Mouse (Mus musculus): ENCODE data around the gene Kynu. TPM values are rescaled to one million over a fixed set of nuclear protein-coding genes. Genes with fewer than 3 reads are reported as not detected.

The Kynu gene
- polyA plus RNA-seq (2015; fragmentation: Nextera tagmentation; extraction: Ambion mirVana), result 0.28 and 0.47 TPM in 2 replicates

DNA sequence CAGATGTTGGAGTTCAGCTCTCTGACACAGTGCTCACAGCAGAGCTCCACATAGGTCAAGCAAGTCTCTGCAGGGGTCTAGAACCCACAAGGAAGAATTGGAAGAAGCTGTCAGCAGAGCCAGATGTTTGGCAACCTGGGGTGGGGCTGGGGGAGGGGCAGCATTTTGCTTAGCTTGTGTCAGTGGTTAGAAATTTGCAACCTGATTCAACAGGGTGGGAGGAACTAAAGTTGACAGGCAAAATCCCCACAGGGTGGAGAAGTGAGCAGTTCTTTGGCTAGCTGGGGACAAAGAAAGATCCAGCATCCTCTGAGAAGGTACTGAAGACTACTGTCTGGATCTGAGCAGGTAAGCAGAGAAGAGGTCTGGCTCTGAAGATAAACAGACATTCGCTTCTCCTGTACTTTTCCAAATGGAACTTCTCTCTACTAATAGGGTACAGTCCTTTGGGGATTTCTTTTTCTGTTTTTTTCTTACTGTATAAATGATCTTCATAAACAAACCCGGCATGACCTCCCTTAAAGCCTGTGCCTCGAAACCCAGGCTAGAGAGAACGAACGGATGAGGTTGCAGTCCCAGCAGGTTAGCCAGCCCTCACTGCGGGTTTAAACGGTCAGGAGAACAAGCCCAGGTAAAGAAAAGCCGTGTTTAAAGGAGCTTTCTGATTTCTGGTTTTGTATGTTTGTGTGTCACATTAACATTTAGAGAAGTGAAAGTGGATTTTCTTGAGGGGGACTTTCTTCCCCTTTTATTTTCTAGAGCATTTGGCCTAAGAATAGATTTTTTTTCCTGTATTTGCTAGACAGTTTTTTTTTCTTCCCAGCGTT, at the start of gene Kynu:
Gene Kynu, plus strand, starts transcription at position 268 of the 827 bp plus-strand sequence.
- Histone ChIP-seq H3K4me3 (no peak within 1 kb of the TSS), H3K9me3 (no peaks in the 10 kb centered on the region), H3K27me3 (no peaks in the 10 kb centered on the region), H3K4me1 (replicated peaks) (no peaks in the 10 kb centered on the region), H3K36me3 (no peaks in the 10 kb centered on the region), H3K27ac (replicated peaks) (no peak within 1 kb of the TSS), H3K4me2 (no peak within 1 kb of the TSS), H3K9ac (no peak within 1 kb of the TSS)
- 43% methylated on average over 9 of the region's 9 CpGs for WGBS
- no peak for ATAC-seq (ENCODE audit: low read depth)

DNA sequence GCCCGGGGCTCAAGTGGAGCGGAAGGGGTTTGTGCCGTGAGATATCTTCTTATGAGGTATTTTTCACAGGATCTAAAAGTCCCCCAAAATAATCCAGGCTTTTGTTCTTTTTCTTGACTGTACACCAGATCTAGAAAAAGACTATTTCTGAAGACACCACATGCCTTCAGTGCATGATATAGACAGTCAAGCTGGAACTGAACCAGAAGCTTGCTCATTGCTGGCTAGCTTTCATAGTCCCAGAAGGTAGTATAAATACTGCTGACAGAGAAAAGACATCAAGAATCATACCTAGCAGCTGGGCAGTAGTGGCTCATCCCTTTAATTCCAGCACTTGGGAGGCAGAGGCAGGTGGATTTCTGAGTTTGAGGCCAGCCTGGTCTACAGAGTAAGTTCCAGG, 48.9 kb upstream of the Kynu start:
- H3K36me3 ChIP-seq, result no peaks in the 10 kb centered on the region
- H3K9me3 ChIP-seq, result no peaks in the 10 kb centered on the region
- H3K27me3 ChIP-seq, result no peaks in the 10 kb centered on the region
- H3K27ac ChIP-seq (replicated peaks), result no peak overlapping the region
- H3K9ac ChIP-seq, result no peak overlapping the region
- H3K4me2 ChIP-seq, result no peak overlapping the region
- ATAC-seq (ENCODE audit: low read depth), result no peak
- no peaks in the 10 kb centered on the region for H3K4me1 ChIP-seq (replicated peaks)
- no peak overlapping the region for H3K4me3 ChIP-seq
- WGBS, result 97% methylated on average over 3 of the region's 3 CpGs

DNA sequence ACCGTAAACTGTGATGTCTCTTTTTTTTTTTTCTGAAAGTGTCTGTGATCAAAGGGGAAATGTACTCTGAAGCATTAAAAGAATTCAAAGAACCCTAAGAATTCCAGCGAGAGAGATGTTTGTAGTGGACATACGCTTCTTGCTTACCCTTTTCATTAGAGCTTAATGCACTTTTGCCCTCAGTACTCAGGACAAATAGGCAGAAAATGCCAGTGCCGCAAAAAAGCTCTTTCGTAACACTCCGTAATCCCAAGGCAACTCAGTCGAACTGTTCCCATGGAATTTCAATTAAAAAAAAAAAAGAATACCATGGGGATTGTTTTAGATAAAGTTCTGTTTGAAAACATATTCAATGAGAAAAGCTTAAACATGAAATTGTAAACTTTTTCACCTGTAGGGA, 41.3 kb upstream of the Kynu start:
- H3K9me3 ChIP-seq, result 0 out of 2 replicates have a peak, but pooled peaks cover 3% of the 10 kb centered on the region
- no peak overlapping the region for H3K9ac ChIP-seq
- no peaks in the 10 kb centered on the region for H3K36me3 ChIP-seq
- no peaks in the 10 kb centered on the region for H3K4me1 ChIP-seq (replicated peaks)
- no peaks in the 10 kb centered on the region for H3K27me3 ChIP-seq
- no peak for ATAC-seq (ENCODE audit: low read depth)
- WGBS, result 23% methylated on average over 7 of the region's 7 CpGs
- H3K27ac ChIP-seq (replicated peaks), result no peak overlapping the region
- H3K4me2 ChIP-seq, result no peak overlapping the region
- no peak overlapping the region for H3K4me3 ChIP-seq

DNA sequence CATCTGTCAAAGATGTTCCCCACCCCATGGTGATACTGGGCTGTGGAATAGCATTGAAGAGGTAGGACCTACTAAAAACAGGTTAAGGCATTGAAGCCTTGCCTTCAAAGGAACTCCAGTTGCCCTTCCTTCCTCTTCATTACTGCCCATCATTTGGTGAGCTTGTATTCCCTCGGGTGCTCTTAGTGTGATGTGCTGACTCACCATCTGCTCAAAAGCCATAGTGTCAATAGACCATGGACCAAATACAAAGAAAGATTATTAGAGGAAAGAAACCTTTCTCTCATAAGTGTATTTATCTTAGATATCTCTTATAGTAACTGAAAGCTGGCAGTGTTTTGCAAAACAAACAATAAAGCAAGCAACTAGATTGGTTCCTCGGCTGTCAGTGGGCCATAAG, 20.7 kb upstream of the Kynu start:
- Histone ChIP-seq H3K27me3 (no peaks in the 10 kb centered on the region), H3K9ac (no peak overlapping the region), H3K4me2 (no peak overlapping the region), H3K4me3 (no peak overlapping the region), H3K9me3 (no peaks in the 10 kb centered on the region), H3K36me3 (no peaks in the 10 kb centered on the region), H3K4me1 (replicated peaks) (no peaks in the 10 kb centered on the region), H3K27ac (replicated peaks) (no peak overlapping the region)
- 85% methylated on average over 2 of the region's 2 CpGs for WGBS
- ATAC-seq (ENCODE audit: low read depth), result no peak

DNA sequence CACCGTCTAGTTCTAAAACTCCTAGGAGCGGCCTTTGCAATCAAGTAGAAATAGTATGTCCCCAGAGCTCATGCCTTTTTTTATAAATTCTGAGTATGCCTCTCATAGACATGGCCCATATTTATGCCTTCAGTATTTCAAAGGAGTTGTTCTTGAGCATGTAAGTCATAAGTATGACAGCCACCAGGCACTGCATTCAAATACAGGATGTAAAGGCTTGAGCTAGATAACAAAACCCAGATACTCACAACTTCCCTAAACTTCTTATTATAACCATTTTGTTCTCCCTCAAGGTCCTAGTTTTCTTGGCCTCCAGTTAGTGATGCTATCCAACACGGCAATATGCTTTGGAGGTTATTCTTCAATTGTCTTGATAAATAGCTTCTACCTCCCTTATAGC, 12.5 kb upstream of the Kynu start:
- 91% methylated on average over 3 of the region's 3 CpGs for WGBS
- H3K9me3 ChIP-seq, result no peaks in the 10 kb centered on the region
- no peaks in the 10 kb centered on the region for H3K27me3 ChIP-seq
- no peaks in the 10 kb centered on the region for H3K36me3 ChIP-seq
- H3K27ac ChIP-seq (replicated peaks), result no peak overlapping the region
- no peak for ATAC-seq (ENCODE audit: low read depth)
- no peak overlapping the region for H3K4me3 ChIP-seq
- H3K4me1 ChIP-seq (replicated peaks), result no peaks in the 10 kb centered on the region
- H3K9ac ChIP-seq, result no peak overlapping the region
- no peak overlapping the region for H3K4me2 ChIP-seq

DNA sequence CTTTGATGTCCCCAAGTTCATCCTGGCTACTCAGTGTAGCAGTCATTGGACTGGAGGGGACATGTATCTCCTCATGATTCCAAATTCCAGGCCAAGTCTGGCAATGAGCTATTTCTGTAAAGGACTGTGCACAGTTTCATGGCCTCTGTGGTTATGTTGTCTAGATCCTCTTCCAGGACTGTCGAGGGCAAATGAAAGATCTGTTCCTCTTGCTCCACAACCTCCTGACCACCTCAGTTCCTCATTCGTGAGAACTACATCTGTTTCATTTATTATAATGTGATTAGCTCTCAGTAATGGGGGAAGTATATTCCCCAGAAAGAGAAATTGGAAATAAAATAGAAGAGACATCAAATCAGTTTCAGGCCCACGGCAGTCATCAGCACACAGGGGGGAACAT, 9.5 kb upstream of the Kynu start:
- Histone ChIP-seq H3K4me2 (no peak overlapping the region), H3K4me3 (no peak overlapping the region), H3K9me3 (no peaks in the 10 kb centered on the region), H3K27ac (replicated peaks) (no peak overlapping the region), H3K36me3 (no peaks in the 10 kb centered on the region), H3K4me1 (replicated peaks) (no peaks in the 10 kb centered on the region), H3K27me3 (no peaks in the 10 kb centered on the region), H3K9ac (no peak overlapping the region)
- WGBS, result 87% methylated on average over 3 of the region's 3 CpGs
- no peak for ATAC-seq (ENCODE audit: low read depth)

DNA sequence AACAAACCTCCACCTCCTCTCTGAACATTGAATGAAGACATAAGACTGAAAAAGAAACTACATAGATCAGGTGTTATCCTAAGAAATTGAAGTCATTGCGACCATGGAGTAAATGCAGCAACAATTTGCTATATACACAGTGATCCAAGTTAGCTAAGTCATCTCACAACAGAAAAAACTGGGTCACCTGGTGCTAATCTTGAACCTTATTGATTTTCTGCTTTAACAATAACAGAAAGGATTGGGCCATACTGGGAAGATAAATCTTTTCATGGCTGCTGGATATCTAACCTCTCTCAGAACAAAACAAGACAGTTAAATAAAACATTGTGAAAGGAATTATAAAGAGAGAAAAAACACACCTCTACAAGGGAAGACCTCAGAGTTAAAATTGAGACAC, 8.7 kb upstream of the Kynu start:
- no peak for ATAC-seq (ENCODE audit: low read depth)
- Histone ChIP-seq H3K4me2 (no peak overlapping the region), H3K9me3 (no peaks in the 10 kb centered on the region), H3K9ac (no peak overlapping the region), H3K36me3 (no peaks in the 10 kb centered on the region), H3K4me1 (replicated peaks) (no peaks in the 10 kb centered on the region), H3K27me3 (no peaks in the 10 kb centered on the region), H3K4me3 (no peak overlapping the region), H3K27ac (replicated peaks) (no peak overlapping the region)
- WGBS, result 87% methylated on average over 1 of the region's 1 CpGs

DNA sequence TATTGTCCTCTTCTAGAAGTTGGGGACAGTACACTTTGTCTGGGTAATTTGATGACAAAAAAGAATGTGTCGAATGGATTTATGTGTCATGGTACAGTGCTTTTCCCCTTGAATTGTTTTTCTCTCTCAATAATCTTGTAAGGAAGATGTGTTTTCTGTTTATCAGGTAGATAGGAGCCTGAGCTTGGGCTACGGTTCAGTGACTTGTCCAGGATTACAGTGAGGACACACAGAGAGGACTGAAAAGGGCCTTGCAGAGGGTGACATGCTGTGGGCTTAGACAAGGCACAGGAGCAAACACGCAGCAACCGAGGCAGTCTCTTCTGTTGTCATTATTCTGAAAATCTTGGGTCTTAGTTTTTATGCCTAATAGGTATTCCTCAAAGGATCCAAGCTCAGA, 913 bp upstream of the Kynu start:
- no peaks in the 10 kb centered on the region for H3K4me1 ChIP-seq (replicated peaks)
- no peak overlapping the region for H3K9ac ChIP-seq
- H3K36me3 ChIP-seq, result no peaks in the 10 kb centered on the region
- no peaks in the 10 kb centered on the region for H3K9me3 ChIP-seq
- ATAC-seq (ENCODE audit: low read depth), result no peak
- H3K27me3 ChIP-seq, result no peaks in the 10 kb centered on the region
- no peak overlapping the region for H3K27ac ChIP-seq (replicated peaks)
- no peak overlapping the region for H3K4me3 ChIP-seq
- 75% methylated on average over 4 of the region's 4 CpGs for WGBS
- no peak overlapping the region for H3K4me2 ChIP-seq

DNA sequence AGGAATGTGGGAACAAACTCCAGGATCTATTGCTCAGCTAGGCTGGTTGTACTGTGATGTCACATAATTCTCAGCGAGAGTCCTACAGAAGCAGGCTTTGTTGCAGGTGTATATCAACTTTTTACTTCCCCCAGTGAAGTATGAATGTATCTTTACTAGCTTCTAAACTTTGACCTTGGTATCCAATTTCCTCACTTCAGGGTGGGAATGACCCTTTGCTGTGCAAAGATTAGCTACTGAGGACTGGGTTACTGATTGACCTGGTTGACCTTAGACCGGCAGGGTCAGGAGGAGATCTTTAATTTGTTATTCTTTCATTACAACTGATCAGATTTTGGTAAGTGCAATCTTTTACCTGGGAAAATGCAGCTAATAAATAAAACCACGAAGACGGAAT, 758 bp downstream of the Kynu start:
- Histone ChIP-seq H3K4me3 (no peak overlapping the region), H3K9me3 (no peaks in the 10 kb centered on the region), H3K27me3 (no peaks in the 10 kb centered on the region), H3K4me1 (replicated peaks) (no peaks in the 10 kb centered on the region), H3K4me2 (no peak overlapping the region), H3K9ac (no peak overlapping the region), H3K36me3 (no peaks in the 10 kb centered on the region), H3K27ac (replicated peaks) (no peak overlapping the region)
- ATAC-seq (ENCODE audit: low read depth), result no peak
- WGBS, result 64% methylated on average over 4 of the region's 4 CpGs

DNA sequence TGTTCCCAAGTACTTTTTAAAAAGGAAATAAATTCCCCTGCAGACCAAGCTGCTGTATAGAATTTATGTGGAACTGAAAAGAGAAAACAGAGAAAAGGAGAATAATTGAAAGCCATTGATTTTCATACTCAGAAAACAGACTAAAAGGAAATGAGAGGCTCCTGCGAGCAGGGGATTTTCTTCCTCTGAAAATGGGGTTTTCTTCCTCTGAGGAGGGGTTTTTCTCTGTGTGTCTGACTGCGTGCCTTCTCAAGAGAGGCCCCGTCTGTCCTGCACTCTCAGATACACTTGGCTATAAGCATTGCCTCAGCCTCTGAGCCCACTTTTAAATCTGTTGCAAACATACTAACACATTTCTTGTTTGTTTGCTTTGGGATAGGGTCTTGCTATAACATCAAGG, 1.9 kb downstream of the Kynu start:
- H3K27me3 ChIP-seq, result no peaks in the 10 kb centered on the region
- ATAC-seq (ENCODE audit: low read depth), result no peak
- no peak overlapping the region for H3K9ac ChIP-seq
- H3K27ac ChIP-seq (replicated peaks), result no peak overlapping the region
- no peaks in the 10 kb centered on the region for H3K9me3 ChIP-seq
- H3K4me3 ChIP-seq, result no peak overlapping the region
- H3K4me1 ChIP-seq (replicated peaks), result no peaks in the 10 kb centered on the region
- H3K4me2 ChIP-seq, result no peak overlapping the region
- no peaks in the 10 kb centered on the region for H3K36me3 ChIP-seq
- WGBS, result 90% methylated on average over 3 of the region's 3 CpGs

DNA sequence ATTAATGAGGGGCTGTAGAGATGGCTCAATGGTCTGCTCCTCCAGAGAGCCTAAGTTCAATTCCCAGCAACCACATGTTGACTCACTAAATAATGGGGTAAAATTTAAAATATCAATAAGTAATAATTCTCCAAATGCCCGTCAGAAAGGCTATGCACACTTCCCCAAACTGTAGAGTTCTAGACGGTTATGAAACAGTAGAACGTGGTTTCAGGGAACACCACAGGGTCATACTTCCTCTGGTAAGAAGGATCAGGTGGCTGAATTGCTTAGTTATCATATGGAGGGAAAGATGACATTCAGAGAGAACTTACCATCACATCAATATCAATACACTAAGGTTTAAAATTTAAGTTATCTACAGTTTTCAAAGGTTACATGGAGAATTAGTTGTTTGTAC, 6.1 kb downstream of the Kynu start:
- no peak overlapping the region for H3K4me3 ChIP-seq
- no peaks in the 10 kb centered on the region for H3K4me1 ChIP-seq (replicated peaks)
- no peak for ATAC-seq (ENCODE audit: low read depth)
- no peaks in the 10 kb centered on the region for H3K9me3 ChIP-seq
- H3K4me2 ChIP-seq, result no peak overlapping the region
- H3K9ac ChIP-seq, result no peak overlapping the region
- no peaks in the 10 kb centered on the region for H3K36me3 ChIP-seq
- WGBS, result 93% methylated on average over 3 of the region's 3 CpGs
- no peaks in the 10 kb centered on the region for H3K27me3 ChIP-seq
- no peak overlapping the region for H3K27ac ChIP-seq (replicated peaks)

DNA sequence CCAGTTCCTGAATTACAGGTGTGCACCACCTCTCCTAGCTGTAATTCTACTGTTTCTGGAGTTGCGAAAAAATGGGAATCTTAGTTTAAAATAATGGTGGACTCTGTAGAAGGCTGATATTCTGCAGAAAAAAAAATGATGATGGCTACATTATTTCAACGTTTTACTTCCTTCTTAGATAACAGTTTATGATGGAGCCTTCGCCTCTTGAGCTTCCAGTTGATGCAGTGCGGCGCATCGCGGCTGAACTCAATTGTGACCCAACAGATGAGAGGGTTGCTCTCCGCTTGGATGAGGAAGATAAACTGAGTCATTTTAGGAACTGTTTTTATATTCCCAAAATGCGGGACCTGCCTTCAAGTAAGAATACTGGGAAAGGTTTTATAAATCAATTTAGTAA, 7.7 kb downstream of the Kynu start:
- Histone ChIP-seq H3K9ac (no peak overlapping the region), H3K27me3 (no peaks in the 10 kb centered on the region), H3K4me3 (no peak overlapping the region), H3K4me2 (no peak overlapping the region), H3K9me3 (no peaks in the 10 kb centered on the region), H3K4me1 (replicated peaks) (no peaks in the 10 kb centered on the region), H3K27ac (replicated peaks) (no peak overlapping the region), H3K36me3 (no peaks in the 10 kb centered on the region)
- WGBS, result 94% methylated on average over 9 of the region's 9 CpGs
- no peak for ATAC-seq (ENCODE audit: low read depth)

DNA sequence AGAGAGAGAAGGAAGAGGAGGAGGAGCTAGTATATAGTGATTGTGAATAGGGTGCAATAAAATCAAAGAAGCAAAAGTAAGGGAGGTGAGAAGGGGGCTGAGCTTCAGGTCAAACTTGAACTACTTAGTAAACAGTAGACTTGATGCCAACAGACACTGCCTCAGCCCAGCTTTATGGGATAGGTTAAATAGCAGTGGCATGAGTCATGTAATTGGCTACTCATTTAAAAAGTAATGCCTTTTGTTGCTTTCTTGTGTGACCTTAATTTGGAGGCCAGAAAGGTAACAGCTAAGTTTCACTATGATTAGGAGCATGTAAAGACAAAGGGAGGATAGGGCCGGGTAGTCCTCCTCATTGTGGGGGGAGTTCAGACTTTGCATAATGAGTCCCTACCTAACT, 13.3 kb downstream of the Kynu start:
- Histone ChIP-seq H3K4me3 (no peak overlapping the region), H3K27ac (replicated peaks) (no peak overlapping the region), H3K9me3 (no peaks in the 10 kb centered on the region), H3K27me3 (no peaks in the 10 kb centered on the region), H3K4me2 (no peak overlapping the region), H3K9ac (no peak overlapping the region), H3K4me1 (replicated peaks) (no peaks in the 10 kb centered on the region), H3K36me3 (no peaks in the 10 kb centered on the region)
- ATAC-seq (ENCODE audit: low read depth), result no peak
- WGBS, result 69% methylated on average over 1 of the region's 1 CpGs
